Mouse (Mus musculus) forebrain, embryonic 11.5 days (tissue): ENCODE data around the gene Zfyve1. TPM values are rescaled to one million over a fixed set of nuclear protein-coding genes. Genes with fewer than 3 reads are reported as not detected.

ENCODE experiments used
- ATAC-seq: fragments of 200-750 bp; cut with Nextera tagmentation; replicated peaks from 2 replicates; pipeline ENCODE4 v1.8.0; 2017; ENCODE audit warnings: moderate TSS enrichment; ENCODE audit not compliant: low FRiP score
- DNase-seq: peaks from one replicate; pipeline ENCODE4 v3.0.0-alpha.2; 2017; ENCODE audit warnings: low spot score
- H3K27ac ChIP-seq: fragments of 300-500 bp; sonication (generic); 2 replicates; pipeline ENCODE4 v1.5.1; 2014; ENCODE audit warnings: low read depth, low read length
- H3K27me3 ChIP-seq: fragments of 300-500 bp; sonication (generic); 2 replicates; pipeline ENCODE4 v1.6.1; 2014; ENCODE audit warnings: mild to moderate bottlenecking, low read length, mixed read lengths; ENCODE audit not compliant: control insufficient read depth, insufficient read depth
- H3K36me3 ChIP-seq: fragments of 300-500 bp; sonication (generic); 2 replicates; pipeline ENCODE4 v1.6.1; 2014; ENCODE audit warnings: mild to moderate bottlenecking, low read length, moderate library complexity, mixed read lengths; ENCODE audit not compliant: control insufficient read depth, insufficient read depth
- H3K4me1 ChIP-seq: fragments of 300-500 bp; sonication (generic); replicated peaks from 2 replicates; pipeline ENCODE4 v1.6.1; 2014; ENCODE audit warnings: low read length, mixed read lengths; ENCODE audit not compliant: control insufficient read depth, insufficient read depth
- H3K4me2 ChIP-seq: fragments of 300-500 bp; sonication (generic); 2 replicates; pipeline ENCODE4 v1.6.1; 2014; ENCODE audit warnings: low read depth, mild to moderate bottlenecking, low read length, moderate library complexity, mixed read lengths; ENCODE audit not compliant: severe bottlenecking
- H3K4me3 ChIP-seq: fragments of 300-500 bp; sonication (generic); 2 replicates; pipeline ENCODE4 v1.5.1; 2014; ENCODE audit warnings: low read depth, low read length
- H3K9ac ChIP-seq: fragments of 300-500 bp; sonication (generic); 2 replicates; pipeline ENCODE4 v1.6.1; 2014; ENCODE audit warnings: low read length
- H3K9me3 ChIP-seq: fragments of 300-500 bp; sonication (generic); 2 replicates; pipeline ENCODE4 v1.6.1; 2016; ENCODE audit warnings: low read length, mixed read lengths; ENCODE audit not compliant: control insufficient read depth
- WGBS: fragments of 180-500 bp; shearing (Covaris S2); extraction: QIAGEN DNeasy Blood & Tissue Kit; methylation state at CpG from one replicate; pipeline ENCODE4 v1.1.7; 2014; 5-methylcytosine and 5-hydroxymethylcytosine counted together
- polyA plus RNA-seq: library from polyadenylated mRNA; unstranded; fragments of >200 nt; fragmentation: Nextera tagmentation; extraction: Ambion mirVana; gene quantifications from 2 replicates; pipeline ENCODE4 v1.2.1, GENCODE M21; 2014

Zfyve1 gene
- polyA plus RNA-seq, 1 experiment from 2014 or later = 24.9 TPM

GRCm38 (mm10) chr12:83594454-83595040 is 2.5 kb downstream of the Zfyve1 start:
- H3K4me2 ChIP-seq = no peak overlapping the region
- DNase-seq (no peak), ATAC-seq (no peak)
- WGBS = 89% methylated on average over 9 of the region's 9 CpGs
- no peak overlapping the region for H3K27ac ChIP-seq
- H3K27me3 ChIP-seq = no peaks in the 10 kb centered on the region
- no peaks in the 10 kb centered on the region; the same call in 1 of the 2 replicates for H3K4me1 ChIP-seq
- H3K9ac ChIP-seq = no peak overlapping the region
- H3K36me3 ChIP-seq = peaks cover 4% of the 10 kb centered on the region
- no peak overlapping the region for H3K4me3 ChIP-seq
- H3K9me3 ChIP-seq = no peaks in the 10 kb centered on the region

GRCm38 (mm10) chr12:83591754-83592501 is 5.1 kb downstream of the Zfyve1 start:
- Histone ChIP-seq H3K4me2 (no peak overlapping the region), H3K4me1 (no peaks in the 10 kb centered on the region; the same call in 1 of the 2 replicates), H3K27ac (no peak overlapping the region), H3K36me3 (peaks cover 4% of the 10 kb centered on the region), H3K9me3 (no peaks in the 10 kb centered on the region), H3K4me3 (no peak overlapping the region), H3K27me3 (no peaks in the 10 kb centered on the region), H3K9ac (no peak overlapping the region)
- ATAC-seq (no peak), DNase-seq (no peak)
- 94% methylated on average over 8 of the region's 8 CpGs for WGBS

GRCm38 (mm10) chr12:83586628-83587027 is 10.4 kb downstream of the Zfyve1 start:
- no peak for ATAC-seq
- H3K9me3 ChIP-seq = no peaks in the 10 kb centered on the region
- DNase-seq = no peak
- no peak overlapping the region for H3K4me2 ChIP-seq
- H3K27ac ChIP-seq = no peak overlapping the region
- 90% methylated on average over 5 of the region's 5 CpGs for WGBS
- H3K36me3 ChIP-seq = no peaks in the 10 kb centered on the region; the same call in 1 of the 2 replicates
- no peaks in the 10 kb centered on the region for H3K27me3 ChIP-seq
- H3K9ac ChIP-seq = no peak overlapping the region
- no peak overlapping the region for H3K4me3 ChIP-seq
- H3K4me1 ChIP-seq = no peaks in the 10 kb centered on the region

- Histone ChIP-seq H3K9ac (no peak overlapping the region), H3K4me2 (no peak overlapping the region), H3K9me3 (no peaks in the 10 kb centered on the region), H3K27ac (no peak overlapping the region), H3K36me3 (no peaks in the 10 kb centered on the region), H3K27me3 (no peaks in the 10 kb centered on the region), H3K4me3 (no peak overlapping the region), H3K4me1 (no peaks in the 10 kb centered on the region)
- 77% methylated on average over 4 of the region's 4 CpGs for WGBS
- ATAC-seq = no peak
- no peak for DNase-seq
Measured at GRCm38 (mm10) chr12:83582747-83583146, 14.3 kb downstream of the Zfyve1 start.

GRCm38 (mm10) chr12:83582106-83582505 is 14.9 kb downstream of the Zfyve1 start:
- no peak overlapping the region for H3K9ac ChIP-seq
- DNase-seq (no peak), ATAC-seq (no peak)
- no peaks in the 10 kb centered on the region for H3K4me1 ChIP-seq
- no peak overlapping the region for H3K4me2 ChIP-seq
- no peaks in the 10 kb centered on the region for H3K9me3 ChIP-seq
- no peaks in the 10 kb centered on the region for H3K36me3 ChIP-seq
- WGBS = 75% methylated on average over 4 of the region's 4 CpGs
- H3K27ac ChIP-seq = no peak overlapping the region
- H3K27me3 ChIP-seq = no peaks in the 10 kb centered on the region
- H3K4me3 ChIP-seq = no peak overlapping the region

- WGBS = 92% methylated on average over 3 of the region's 3 CpGs
- Histone ChIP-seq H3K4me3 (no peak overlapping the region), H3K9ac (no peak overlapping the region), H3K36me3 (no peaks in the 10 kb centered on the region), H3K9me3 (no peaks in the 10 kb centered on the region), H3K4me1 (no peaks in the 10 kb centered on the region), H3K4me2 (no peak overlapping the region), H3K27me3 (no peaks in the 10 kb centered on the region), H3K27ac (no peak overlapping the region)
- DNase-seq (no peak), ATAC-seq (no peak)
Measured at GRCm38 (mm10) chr12:83580283-83580682, 16.7 kb downstream of the Zfyve1 start.

GRCm38 (mm10) chr12:83578896-83579569 is 18.0 kb downstream of the Zfyve1 start:
- Histone ChIP-seq H3K4me1 (no peaks in the 10 kb centered on the region), H3K4me2 (no peak overlapping the region), H3K9ac (no peak overlapping the region), H3K27ac (no peak overlapping the region), H3K27me3 (no peaks in the 10 kb centered on the region), H3K9me3 (no peaks in the 10 kb centered on the region), H3K36me3 (peaks cover 2% of the 10 kb centered on the region; the same call in 1 of the 2 replicates), H3K4me3 (no peak overlapping the region)
- 59% methylated on average over 3 of the region's 3 CpGs for WGBS
- DNase-seq (no peak), ATAC-seq (no peak)

- no peak overlapping the region for H3K4me2 ChIP-seq
- H3K27me3 ChIP-seq = no peaks in the 10 kb centered on the region
- DNase-seq (no peak), ATAC-seq (no peak)
- no peaks in the 10 kb centered on the region for H3K9me3 ChIP-seq
- H3K4me1 ChIP-seq = no peaks in the 10 kb centered on the region
- peaks cover 3% of the 10 kb centered on the region; the same call in 1 of the 2 replicates for H3K36me3 ChIP-seq
- H3K4me3 ChIP-seq = no peak overlapping the region
- no peak overlapping the region for H3K9ac ChIP-seq
- 95% methylated on average over 2 of the region's 2 CpGs for WGBS
- no peak overlapping the region for H3K27ac ChIP-seq
Measured at GRCm38 (mm10) chr12:83578356-83578755, 18.7 kb downstream of the Zfyve1 start.
